Mouse (Mus musculus): ENCODE measurements around the gene Olfr279.

DNA sequence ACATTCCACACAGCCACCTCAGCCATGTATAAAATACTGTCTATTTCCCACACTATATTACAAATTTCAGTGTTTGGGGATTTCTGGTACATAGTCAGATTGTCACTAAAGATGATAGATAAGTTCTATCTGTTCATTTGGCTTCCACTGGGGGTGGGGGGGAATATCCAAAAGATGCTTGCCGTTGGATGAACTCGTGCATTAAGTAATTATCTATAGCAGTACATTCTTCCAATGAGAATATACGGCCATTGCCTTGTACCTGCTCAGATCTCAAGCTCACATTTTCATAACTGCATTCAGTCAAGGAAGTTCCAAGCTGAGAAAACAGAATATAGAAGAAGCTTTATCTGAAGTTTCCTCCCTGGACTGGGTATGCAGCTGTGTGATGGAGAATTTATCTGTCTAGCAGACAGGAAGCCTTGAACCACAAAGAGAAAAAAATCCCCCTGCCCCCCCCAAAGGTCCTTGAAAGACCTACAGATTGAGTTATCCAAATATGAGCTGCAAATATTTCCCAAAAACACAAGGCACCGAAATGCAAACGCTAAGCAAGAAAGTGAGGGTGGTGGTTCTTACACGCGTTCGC, 5.7 kb upstream of the Olfr279 start:
- TF ChIP-seq POLR2A (IDR thresholded peaks at IDR 0.05; ENCODE audit: borderline replicate concordance, control insufficient read depth, low read depth, low read length) (no peak), CTCF (IDR thresholded peaks at IDR 0.05; ENCODE audit: control insufficient read depth, insufficient read depth, low read length) (no peak)
